Mouse (Mus musculus): ENCODE results near the gene Dtx1. TPM values are rescaled to one million over a fixed set of nuclear protein-coding genes. Genes with fewer than 3 reads are reported as not detected.
A peak's percentile ranks its signal among the peaks of the same experiment; 100 is the strongest.

Gene Dtx1
- polyA plus RNA-seq, 1 experiment from 2014 or later = 2.0 TPM

DNA sequence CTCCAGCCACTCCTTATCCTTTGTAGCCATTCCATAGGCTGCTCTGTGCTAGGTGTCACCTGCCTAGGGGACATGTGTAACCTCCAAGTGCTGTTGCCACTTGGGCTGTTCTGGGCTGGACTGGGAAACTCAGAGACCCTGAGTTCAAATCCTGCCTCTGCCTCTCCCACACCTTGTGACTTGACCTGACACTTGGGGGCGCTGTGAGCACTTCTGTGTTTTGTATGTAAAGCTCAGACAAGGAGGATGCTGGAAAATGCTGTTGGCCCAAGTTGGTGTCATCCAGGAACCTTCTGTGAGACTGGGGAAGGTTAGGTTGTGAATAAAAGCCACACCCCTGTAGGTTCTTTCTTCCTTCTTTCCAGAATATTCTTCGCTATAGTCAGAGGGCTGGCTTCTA is 46.8 kb downstream of the Dtx1 start:
- H3K27ac ChIP-seq = no peak overlapping the region
- no peaks in the 10 kb centered on the region for H3K9me3 ChIP-seq
- peaks cover 27% of the 10 kb centered on the region for H3K27me3 ChIP-seq (ENCODE audit: poor library complexity, severe bottlenecking)
- H3K36me3 ChIP-seq (replicated peaks) = no peaks in the 10 kb centered on the region
- WGBS = 68% methylated on average over 2 of the region's 2 CpGs
- H3K4me1 ChIP-seq = peaks cover 12% of the 10 kb centered on the region
- DNase-seq (ENCODE audit: extremely low spot score, low spot score) = no peak
- H3K4me3 ChIP-seq = no peak overlapping the region

GRCm38 (mm10) chr5:120660816-120661215 is 50.9 kb downstream of the Dtx1 start:
- no peak for DNase-seq (ENCODE audit: extremely low spot score, low spot score)
- Histone ChIP-seq H3K27ac (no peak overlapping the region), H3K36me3 (replicated peaks) (no peaks in the 10 kb centered on the region), H3K27me3 (ENCODE audit: poor library complexity, severe bottlenecking) (peaks cover 11% of the 10 kb centered on the region; the same call in 1 of the 2 replicates), H3K4me3 (no peak overlapping the region), H3K9me3 (no peaks in the 10 kb centered on the region), H3K4me1 (peaks cover 7% of the 10 kb centered on the region)
- 62% methylated on average over 5 of the region's 5 CpGs for WGBS

- no peak overlapping the region for H3K27ac ChIP-seq
- H3K4me3 ChIP-seq = no peak overlapping the region
- H3K36me3 ChIP-seq (replicated peaks) = no peaks in the 10 kb centered on the region
- WGBS = 89% methylated on average over 12 of the region's 12 CpGs
- H3K27me3 ChIP-seq (ENCODE audit: poor library complexity, severe bottlenecking) = peaks cover 21% of the 10 kb centered on the region
- peaks cover 5% of the 10 kb centered on the region; the same call in 1 of the 2 replicates for H3K4me1 ChIP-seq
- H3K9me3 ChIP-seq = no peaks in the 10 kb centered on the region
- DNase-seq (ENCODE audit: extremely low spot score, low spot score) = no peak
Measured at GRCm38 (mm10) chr5:120656281-120656751, 55.4 kb downstream of the Dtx1 start.

GRCm38 (mm10) chr5:120653873-120654272 is 57.9 kb downstream of the Dtx1 start:
- H3K4me3 ChIP-seq = no peak overlapping the region
- H3K9me3 ChIP-seq = no peaks in the 10 kb centered on the region
- DNase-seq (ENCODE audit: extremely low spot score, low spot score) = no peak
- 86% methylated on average over 2 of the region's 2 CpGs for WGBS
- H3K4me1 ChIP-seq = peaks cover 8% of the 10 kb centered on the region
- H3K27ac ChIP-seq = no peak overlapping the region
- H3K27me3 ChIP-seq (ENCODE audit: poor library complexity, severe bottlenecking) = peaks cover 46% of the 10 kb centered on the region
- no peaks in the 10 kb centered on the region for H3K36me3 ChIP-seq (replicated peaks)

- Histone ChIP-seq H3K4me3 (no peak overlapping the region), H3K27ac (no peak overlapping the region), H3K4me1 (peaks cover 15% of the 10 kb centered on the region), H3K9me3 (no peaks in the 10 kb centered on the region), H3K27me3 (ENCODE audit: poor library complexity, severe bottlenecking) (peaks cover 53% of the 10 kb centered on the region), H3K36me3 (replicated peaks) (no peaks in the 10 kb centered on the region)
- WGBS = 82% methylated on average over 28 of the region's 28 CpGs
- no peak for DNase-seq (ENCODE audit: extremely low spot score, low spot score)
Measured at GRCm38 (mm10) chr5:120652915-120653701, 58.6 kb downstream of the Dtx1 start.

DNA sequence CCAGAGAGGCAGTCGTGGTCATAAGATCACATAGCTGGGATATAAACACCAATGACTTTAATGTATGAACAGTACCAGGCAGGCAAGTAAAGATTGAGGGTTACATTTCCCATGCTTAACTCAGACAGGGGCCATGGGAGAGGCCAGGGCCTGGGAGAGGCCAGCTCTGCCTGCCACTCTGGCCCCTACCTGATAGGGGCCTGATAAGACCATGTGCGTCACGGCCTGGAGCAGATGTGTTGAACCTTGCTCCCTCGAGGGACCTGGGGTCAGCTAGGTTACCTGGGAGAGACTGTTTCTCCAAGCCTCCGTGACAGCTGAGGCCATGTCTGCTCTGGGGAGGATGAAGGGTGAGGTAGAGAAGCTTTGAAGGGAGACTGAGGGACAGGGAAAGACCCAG is 60.5 kb downstream of the Dtx1 start:
- 87% methylated on average over 5 of the region's 5 CpGs for WGBS
- peaks cover 72% of the 10 kb centered on the region for H3K27me3 ChIP-seq (ENCODE audit: poor library complexity, severe bottlenecking)
- H3K4me1 ChIP-seq = peaks cover 15% of the 10 kb centered on the region
- H3K27ac ChIP-seq = no peak overlapping the region
- no peaks in the 10 kb centered on the region for H3K9me3 ChIP-seq
- no peak for DNase-seq (ENCODE audit: extremely low spot score, low spot score)
- no peak overlapping the region for H3K4me3 ChIP-seq
- no peaks in the 10 kb centered on the region for H3K36me3 ChIP-seq (replicated peaks)

DNA sequence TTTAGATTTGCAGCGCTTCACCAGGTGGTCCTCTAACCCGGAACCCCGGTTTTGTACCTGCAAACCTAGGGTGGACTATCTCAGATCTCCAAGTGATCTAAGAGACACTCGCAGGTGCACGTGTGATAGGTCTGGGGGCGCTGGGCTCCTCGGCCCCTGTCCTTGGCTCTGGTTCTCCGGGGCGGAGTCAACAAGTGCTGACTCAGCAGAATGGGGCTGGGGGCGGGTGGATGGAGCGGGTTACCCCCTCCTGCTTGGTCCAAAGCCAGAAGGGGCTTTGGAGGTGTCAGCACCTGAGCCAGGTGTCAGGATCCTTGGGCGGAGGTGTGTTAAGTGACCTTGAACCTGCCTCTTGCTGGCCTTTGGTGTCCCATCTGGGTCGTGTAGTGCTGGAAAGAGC is 61.8 kb downstream of the Dtx1 start:
- DNase-seq (ENCODE audit: extremely low spot score, low spot score) = no peak
- 24% methylated on average over 13 of the region's 13 CpGs for WGBS
- Histone ChIP-seq H3K27me3 (ENCODE audit: poor library complexity, severe bottlenecking) (peaks cover 77% of the 10 kb centered on the region), H3K4me1 (peaks cover 15% of the 10 kb centered on the region), H3K27ac (no peak overlapping the region), H3K36me3 (replicated peaks) (no peaks in the 10 kb centered on the region), H3K9me3 (no peaks in the 10 kb centered on the region), H3K4me3 (no peak overlapping the region)

GRCm38 (mm10) chr5:120649374-120649933 is 62.3 kb downstream of the Dtx1 start:
- DNase-seq (ENCODE audit: extremely low spot score, low spot score) = no peak
- no peaks in the 10 kb centered on the region for H3K9me3 ChIP-seq
- H3K4me1 ChIP-seq = peaks cover 15% of the 10 kb centered on the region
- H3K4me3 ChIP-seq = peak overlapping the region; percentile 45
- WGBS = 3% methylated on average over 21 of the region's 21 CpGs
- H3K27me3 ChIP-seq (ENCODE audit: poor library complexity, severe bottlenecking) = peaks cover 77% of the 10 kb centered on the region
- H3K27ac ChIP-seq = no peak overlapping the region
- H3K36me3 ChIP-seq (replicated peaks) = no peaks in the 10 kb centered on the region

GRCm38 (mm10) chr5:120648569-120649373 is 63.0 kb downstream of the Dtx1 start, which contains the start of gene Rasal1:
Rasal1 (plus strand) TSS chr5:120648812.
- Histone ChIP-seq H3K36me3 (replicated peaks) (no peaks in the 10 kb centered on the region), H3K4me1 (peaks cover 15% of the 10 kb centered on the region), H3K9me3 (no peaks in the 10 kb centered on the region), H3K27me3 (ENCODE audit: poor library complexity, severe bottlenecking) (peaks cover 77% of the 10 kb centered on the region), H3K27ac (no peak within 1 kb of the TSS), H3K4me3 (peak within 1 kb of the TSS; percentile 45)
- WGBS = 2% methylated on average over 50 of the region's 53 CpGs
- peak; percentile 53 for DNase-seq (ENCODE audit: extremely low spot score, low spot score)

GRCm38 (mm10) chr5:120647814-120648491 is 63.8 kb downstream of the Dtx1 start:
- Histone ChIP-seq H3K9me3 (no peaks in the 10 kb centered on the region), H3K4me3 (no peak overlapping the region), H3K36me3 (replicated peaks) (no peaks in the 10 kb centered on the region), H3K27me3 (ENCODE audit: poor library complexity, severe bottlenecking) (peaks cover 73% of the 10 kb centered on the region), H3K4me1 (peaks cover 15% of the 10 kb centered on the region), H3K27ac (no peak overlapping the region)
- WGBS = 45% methylated on average over 12 of the region's 12 CpGs
- DNase-seq (ENCODE audit: extremely low spot score, low spot score) = no peak

- H3K27me3 ChIP-seq (ENCODE audit: poor library complexity, severe bottlenecking) = peaks cover 67% of the 10 kb centered on the region
- no peak overlapping the region for H3K4me3 ChIP-seq
- H3K9me3 ChIP-seq = no peaks in the 10 kb centered on the region
- 71% methylated on average over 4 of the region's 4 CpGs for whole genome bisulfite sequencing
- DNase-seq (ENCODE audit: extremely low spot score, low spot score) = no peak
- no peak overlapping the region for H3K27ac ChIP-seq
- no peaks in the 10 kb centered on the region for H3K36me3 ChIP-seq (replicated peaks)
- peaks cover 15% of the 10 kb centered on the region for H3K4me1 ChIP-seq
Measured at GRCm38 (mm10) chr5:120647361-120647760, 64.4 kb downstream of the Dtx1 start.

DNA sequence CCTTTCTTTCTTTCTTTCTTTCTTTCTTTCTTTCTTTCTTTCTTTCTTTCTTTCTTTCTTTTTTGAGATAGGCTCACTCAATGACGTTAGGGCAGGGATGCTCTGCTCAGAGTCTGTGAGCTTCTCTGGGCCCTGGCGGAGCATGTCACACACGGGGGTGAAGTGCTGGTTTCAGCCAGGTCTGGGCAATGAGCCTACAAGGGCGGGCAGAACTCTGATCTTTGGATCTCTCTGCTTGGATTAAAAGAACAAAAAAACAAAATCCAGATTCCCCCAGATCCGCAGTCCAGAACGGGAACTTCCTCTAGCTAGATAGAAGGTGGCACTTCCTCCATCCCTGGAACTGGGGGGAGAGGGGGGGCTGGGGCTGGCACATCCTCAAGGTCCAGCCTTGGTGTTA is 65.9 kb downstream of the Dtx1 start:
- Histone ChIP-seq H3K27me3 (ENCODE audit: poor library complexity, severe bottlenecking) (peaks cover 52% of the 10 kb centered on the region), H3K27ac (no peak overlapping the region), H3K9me3 (no peaks in the 10 kb centered on the region), H3K36me3 (replicated peaks) (no peaks in the 10 kb centered on the region), H3K4me1 (peaks cover 15% of the 10 kb centered on the region), H3K4me3 (no peak overlapping the region)
- DNase-seq (ENCODE audit: extremely low spot score, low spot score) = no peak
- 76% methylated on average over 6 of the region's 6 CpGs for WGBS

Measured in forebrain, embryonic 10.5 days (tissue).